In the genomic region with DNA sequence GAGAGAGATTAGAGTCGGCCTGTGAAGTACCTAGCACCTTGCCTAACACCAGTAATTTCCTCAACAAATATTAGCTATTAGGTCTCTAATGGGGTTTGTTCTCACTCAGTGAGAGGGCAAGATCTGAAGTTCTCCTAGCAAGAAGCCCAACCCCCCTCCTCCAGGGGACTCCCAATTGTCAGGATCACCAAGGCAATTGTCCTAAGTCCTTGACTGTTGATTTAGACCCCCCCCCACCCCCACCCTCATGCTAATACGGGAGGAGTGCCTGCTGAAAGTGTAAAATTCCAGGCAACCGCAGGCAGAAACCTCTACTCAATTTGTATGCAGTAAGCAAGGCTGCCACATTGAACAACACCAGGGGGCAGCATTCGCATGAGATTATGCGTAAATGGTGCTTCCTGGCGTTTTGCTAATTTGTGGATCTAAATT, we compare ENCODE assay signal across 8 mouse cellular contexts.
A peak's percentile ranks its signal among the peaks of the same experiment; 100 is the strongest.
DNase-seq lines count a peak whose midpoint lies in the region; ATAC-seq lines count a peak whose summit lies in the region.

No protein-coding gene starts in this region.

- no peak for ATAC-seq in heart, embryonic 13.5 days (ENCODE audit: extremely low read depth, insufficient number of reproducible peaks, low FRiP score, low TSS enrichment)

- H3K4me3 ChIP-seq in heart, embryonic 13.5 days, result no peak overlapping the region

- H3K9ac ChIP-seq in heart, embryonic 13.5 days, result no peak overlapping the region

- WGBS in heart, embryonic 13.5 days, result 6% methylated on average over 6 of the region's 6 CpGs

- DNase-seq in heart, postnatal 36 days, result no peak
- peak; percentile 42 for DNase-seq in right cerebral cortex, postnatal 14 days
- DNase-seq in right cerebral cortex, postnatal 36 days (ENCODE audit: low spot score in 2 of 2), result no peak
- peak; percentile 27 for DNase-seq in heart, postnatal 4 days
- DNase-seq in ovary, postnatal 36 days (ENCODE audit: low spot score), result no peak
- no peak for DNase-seq in kidney, adult 8-10 months
- no peak for DNase-seq in gastrocnemius, postnatal 36 days

- peaks cover 46% of the 10 kb centered on the region for H3K27me3 ChIP-seq in heart, embryonic 13.5 days (replicated peaks)

- H3K4me1 ChIP-seq in heart, embryonic 13.5 days, result no peaks in the 10 kb centered on the region

- H3K4me2 ChIP-seq in heart, embryonic 13.5 days, result peak overlapping the region; percentile 42; the same call in 1 of the 2 replicates

- no peaks in the 10 kb centered on the region for H3K9me3 ChIP-seq in heart, embryonic 13.5 days

- no peaks in the 10 kb centered on the region for H3K36me3 ChIP-seq in heart, embryonic 13.5 days

- H3K27ac ChIP-seq in heart, embryonic 13.5 days (replicated peaks), result no peak overlapping the region

- intact Hi-C loops in heart, postnatal 36 days (cut with DNase I), result loop anchor here (5.0 kb wide), 1 partner anchor 206 kb away; no protein-coding TSS in a partner anchor
- intact Hi-C loops in gastrocnemius, postnatal 36 days (cut with DNase I), result no loop called here

Comparison
In these comparisons a context has a peak if more than half of its experiments do, and no peak if none do; other contexts are left out.
1. DNase-seq: peak in right cerebral cortex, postnatal 14 days (single experiment) and heart, postnatal 4 days (single experiment); none in heart, postnatal 36 days (0 of 2), right cerebral cortex, postnatal 36 days (0 of 2), ovary, postnatal 36 days (single experiment), kidney, adult 8-10 months (0 of 2) and gastrocnemius, postnatal 36 days (0 of 2).